In genomic region chr1:97976072-97976471, GRCm38 (mm10) we compare ENCODE assay signal across 8 mouse cellular contexts.
DNase-seq lines count a peak whose midpoint lies in the region; ATAC-seq lines count a peak whose summit lies in the region.

No protein-coding gene starts in this region.

- no peak overlapping the region for H3K27ac ChIP-seq in lung, embryonic 16.5 days (ENCODE audit: low read length)
- H3K27ac ChIP-seq in heart, embryonic 12.5 days (ENCODE audit: poor library complexity, severe bottlenecking), result peak overlapping the region; percentile 99
- no peak overlapping the region for H3K27ac ChIP-seq in liver, embryonic 11.5 days (ENCODE audit: low read depth, low read length)

- no peaks in the 10 kb centered on the region; the same call in 1 of the 2 replicates for H3K36me3 ChIP-seq in lung, embryonic 16.5 days (ENCODE audit: control insufficient read depth, insufficient read depth, low read length)
- peaks cover 19% of the 10 kb centered on the region for H3K36me3 ChIP-seq in heart, embryonic 12.5 days
- H3K36me3 ChIP-seq in liver, embryonic 11.5 days (ENCODE audit: control insufficient read depth, insufficient read depth, low read length), result no peaks in the 10 kb centered on the region

- H3K27me3 ChIP-seq in lung, embryonic 16.5 days (ENCODE audit: control insufficient read depth, insufficient read depth, low read depth, low read length), result no peaks in the 10 kb centered on the region
- no peaks in the 10 kb centered on the region for H3K27me3 ChIP-seq in heart, embryonic 12.5 days (replicated peaks)
- no peaks in the 10 kb centered on the region for H3K27me3 ChIP-seq in liver, embryonic 11.5 days (replicated peaks; ENCODE audit: control insufficient read depth, insufficient read depth, low read length)

- WGBS in lung, embryonic 16.5 days, result 39% methylated on average over 13 of the region's 13 CpGs
- WGBS in heart, embryonic 12.5 days, result 34% methylated on average over 13 of the region's 13 CpGs
- WGBS in liver, embryonic 11.5 days, result 67% methylated on average over 13 of the region's 13 CpGs

- peak overlapping the region; percentile 72 for H3K4me2 ChIP-seq in lung, embryonic 16.5 days (ENCODE audit: low read depth, low read length)
- H3K4me2 ChIP-seq in heart, embryonic 12.5 days, result peak overlapping the region; percentile 63
- H3K4me2 ChIP-seq in liver, embryonic 11.5 days, result peak overlapping the region; percentile 83; the same call in 1 of the 2 replicates

- intact Hi-C loops in left cerebral cortex, postnatal 14 days (cut with DNase I), result loop anchor here (5.0 kb wide), 1 partner anchor 121 kb away; the partner anchor contains the start of gene Pam

- H3K4me3 ChIP-seq in lung, embryonic 16.5 days (ENCODE audit: low read length), result peak overlapping the region; percentile 67
- H3K4me3 ChIP-seq in heart, embryonic 12.5 days, result peak overlapping the region; percentile 63
- H3K4me3 ChIP-seq in liver, embryonic 11.5 days (ENCODE audit: low read depth, low read length), result no peak overlapping the region

- ATAC-seq in lung, embryonic 16.5 days (ENCODE audit: low read depth), result no peak
- ATAC-seq in heart, embryonic 12.5 days (ENCODE audit: insufficient number of reproducible peaks, low FRiP score), result no peak
- no peak for ATAC-seq in liver, embryonic 11.5 days (replicated peaks; ENCODE audit: low FRiP score)

- H3K4me1 ChIP-seq in lung, embryonic 16.5 days (replicated peaks; ENCODE audit: control insufficient read depth, insufficient read depth, low read length), result no peaks in the 10 kb centered on the region
- peaks cover 32% of the 10 kb centered on the region for H3K4me1 ChIP-seq in heart, embryonic 12.5 days (replicated peaks)
- no peaks in the 10 kb centered on the region for H3K4me1 ChIP-seq in liver, embryonic 11.5 days (replicated peaks; ENCODE audit: control insufficient read depth, insufficient read depth, low read length)

- no peaks in the 10 kb centered on the region for H3K9me3 ChIP-seq in lung, embryonic 16.5 days (ENCODE audit: control insufficient read depth, low read length)
- H3K9me3 ChIP-seq in heart, embryonic 12.5 days (replicated peaks), result no peaks in the 10 kb centered on the region
- no peaks in the 10 kb centered on the region for H3K9me3 ChIP-seq in liver, embryonic 11.5 days (ENCODE audit: control insufficient read depth, low read length)

- DNase-seq in lung, postnatal 14 days, result no peak
- DNase-seq in liver, embryonic 11.5 days (ENCODE audit: low spot score), result no peak
- DNase-seq in urinary bladder, adult 18-20 months (ENCODE audit: low spot score in 2 of 2), result no peak
- DNase-seq in left cerebral cortex, postnatal 14 days (ENCODE audit: low spot score in 2 of 2), result no peak
- no peak for DNase-seq in adrenal gland, adult 2 months
- no peak for DNase-seq in cerebellum, postnatal 25 days

- no peak overlapping the region; the same call in 1 of the 2 replicates for H3K9ac ChIP-seq in lung, embryonic 16.5 days (ENCODE audit: low read length)
- peak overlapping the region; percentile 87 for H3K9ac ChIP-seq in heart, embryonic 12.5 days
- H3K9ac ChIP-seq in liver, embryonic 11.5 days (ENCODE audit: low read depth, low read length), result no peak overlapping the region
